Mouse (Mus musculus) heart, postnatal 0 days (tissue): Measurements from ENCODE around the gene Olfr38.

ENCODE experiments used
- CTCF ChIP-seq: IDR thresholded peaks from 2 replicates; pipeline ENCODE4 v1.5.1; 2016; ENCODE audit warnings: antibody characterized with exemption, control low read depth, low read depth
- EP300 ChIP-seq: IDR thresholded peaks from 2 replicates; pipeline ENCODE4 v1.6.1; 2016; ENCODE audit warnings: antibody characterized with exemption, low read depth

DNA sequence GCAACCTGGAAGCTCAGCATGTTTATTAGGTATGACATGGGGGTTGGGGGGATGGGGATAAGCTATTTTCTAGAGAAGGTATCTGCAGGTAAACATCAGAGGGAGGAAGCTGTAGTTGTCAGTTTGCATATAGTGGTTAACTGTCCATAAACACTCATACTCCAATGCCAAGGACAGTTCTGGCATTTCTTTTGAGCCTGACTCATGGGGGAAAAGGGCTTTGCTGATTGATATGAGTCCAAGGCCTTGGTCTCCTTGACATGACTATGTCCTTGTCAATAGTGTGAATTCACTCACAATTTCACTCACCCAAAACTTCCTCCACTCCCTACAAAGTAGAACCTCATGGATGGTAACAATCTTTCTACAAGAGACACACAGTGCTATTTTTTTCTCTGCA is 8.4 kb upstream of the Olfr38 start:
- TF ChIP-seq CTCF = no peak
- TF ChIP-seq EP300 = no peak
